Mouse (Mus musculus) macrophage (primary cell): Measurements from ENCODE around the gene Fbxo17. TPM values are rescaled to one million over a fixed set of nuclear protein-coding genes. Genes with fewer than 3 reads are reported as not detected.
A peak's percentile ranks its signal among the peaks of the same experiment; 100 is the strongest.

ENCODE experiments used
- H3K27ac ChIP-seq: fragments of 350-480 bp; formaldehyde crosslinking; 2 replicates; pipeline ENCODE4 v1.9.0; 2021
- H3K36me3 ChIP-seq: fragments of 350-480 bp; formaldehyde crosslinking; 2 replicates; pipeline ENCODE4 v1.9.0; 2021; ENCODE audit errors: inconsistent target
- H3K4me3 ChIP-seq: fragments of 350-480 bp; formaldehyde crosslinking; 2 replicates; pipeline ENCODE4 v1.9.0; 2021; ENCODE audit errors: inconsistent target
- H3K79me2 ChIP-seq: fragments of 350-480 bp; formaldehyde crosslinking; 2 replicates; pipeline ENCODE4 v1.9.0; 2021; ENCODE audit errors: inconsistent target
- WGBS: methylation state at CpG from one replicate; pipeline ENCODE4 v1.1.7; 2026; ENCODE audit warnings: inconsistent platforms; ENCODE audit not compliant: missing documents; 5-methylcytosine and 5-hydroxymethylcytosine counted together
- polyA plus RNA-seq: library from polyadenylated mRNA; stranded (reverse); fragments of 250-400 nt; gene quantifications from 3 replicates; pipeline ENCODE4 v1.2.4, GENCODE M21; 2018; ENCODE audit warnings: inconsistent platforms

Fbxo17 gene
- polyA plus RNA-seq, 1 experiment from 2014 or later = 0.09 TPM

- no peaks in the 10 kb centered on the region for H3K36me3 ChIP-seq
- no peak overlapping the region; the same call in 1 of the 2 replicates for H3K4me3 ChIP-seq
- WGBS = 30% methylated on average over 57 of the region's 58 CpGs
- H3K79me2 ChIP-seq = no peaks in the 10 kb centered on the region
- no peak overlapping the region for H3K27ac ChIP-seq
These were observed 15.9 kb downstream of the Fbxo17 start for GRCm38 (mm10) chr7:28732341-28733142.

GRCm38 (mm10) chr7:28733211-28733610 lies 16.6 kb downstream of the Fbxo17 start:
- WGBS = 35% methylated on average over 11 of the region's 11 CpGs

GRCm38 (mm10) chr7:28735701-28736100 lies 19.1 kb downstream of the Fbxo17 start:
- Histone ChIP-seq H3K36me3 (no peaks in the 10 kb centered on the region), H3K79me2 (no peaks in the 10 kb centered on the region), H3K27ac (no peak overlapping the region), H3K4me3 (no peak overlapping the region)
- 88% methylated on average over 6 of the region's 6 CpGs for WGBS

More at GRCm38 (mm10) chr7:28733211-28733610, 16.6 kb downstream of the Fbxo17 start:
- Histone ChIP-seq H3K27ac (no peak overlapping the region), H3K36me3 (no peaks in the 10 kb centered on the region), H3K4me3 (no peak overlapping the region; the same call in 1 of the 2 replicates), H3K79me2 (no peaks in the 10 kb centered on the region)

GRCm38 (mm10) chr7:28739829-28740228 lies 23.2 kb downstream of the Fbxo17 start:
- Histone ChIP-seq H3K36me3 (no peaks in the 10 kb centered on the region), H3K4me3 (no peak overlapping the region), H3K79me2 (no peaks in the 10 kb centered on the region), H3K27ac (no peak overlapping the region)
- 90% methylated on average over 21 of the region's 21 CpGs for WGBS

- H3K36me3 ChIP-seq = no peaks in the 10 kb centered on the region
- peak overlapping the region; percentile 83 for H3K27ac ChIP-seq
- no peaks in the 10 kb centered on the region for H3K79me2 ChIP-seq
- WGBS = 36% methylated on average over 9 of the region's 9 CpGs
- peak overlapping the region; percentile 97 for H3K4me3 ChIP-seq
These were observed 24.3 kb downstream of the Fbxo17 start for GRCm38 (mm10) chr7:28740949-28741348.

- H3K36me3 ChIP-seq = no peaks in the 10 kb centered on the region
- no peaks in the 10 kb centered on the region for H3K79me2 ChIP-seq
- H3K27ac ChIP-seq = peak overlapping the region; percentile 83
- WGBS = under 1% methylated on average over 13 of the region's 13 CpGs
- H3K4me3 ChIP-seq = peak overlapping the region; percentile 97
These were observed 24.7 kb downstream of the Fbxo17 start for GRCm38 (mm10) chr7:28741368-28741708.

GRCm38 (mm10) chr7:28741709-28742438 lies 25.3 kb downstream of the Fbxo17 start, which contains the start of the genes Mrps12 and Sars2:
TSS of gene Mrps12 (minus strand) at chr7:28741820.
TSS of gene Sars2 (plus strand) at chr7:28741992.
- Histone ChIP-seq H3K4me3 (peak within 1 kb of the TSS; percentile 97), H3K36me3 (no peaks in the 10 kb centered on the region)
- WGBS = under 1% methylated on average over 37 of the region's 39 CpGs

GRCm38 (mm10) chr7:28749935-28750334 lies 33.3 kb downstream of the Fbxo17 start:
- H3K36me3 ChIP-seq = no peaks in the 10 kb centered on the region
- no peak overlapping the region for H3K4me3 ChIP-seq
- H3K79me2 ChIP-seq = no peaks in the 10 kb centered on the region
- 97% methylated on average over 7 of the region's 7 CpGs for WGBS
- H3K27ac ChIP-seq = no peak overlapping the region

More at GRCm38 (mm10) chr7:28741709-28742438, 25.3 kb downstream of the Fbxo17 start, which contains the start of the genes Mrps12 and Sars2:
- Histone ChIP-seq H3K27ac (peak within 1 kb of the TSS; percentile 83), H3K79me2 (no peaks in the 10 kb centered on the region)

GRCm38 (mm10) chr7:28756079-28756478 lies 39.5 kb downstream of the Fbxo17 start, which contains the start of gene Ccer2:
TSS of gene Ccer2 (plus strand) at chr7:28756174.
- H3K79me2 ChIP-seq = no peaks in the 10 kb centered on the region
- no peak within 1 kb of the TSS for H3K27ac ChIP-seq
- 11% methylated on average over 17 of the region's 17 CpGs for WGBS
- H3K4me3 ChIP-seq = no peak within 1 kb of the TSS
- peaks cover 30% of the 10 kb centered on the region for H3K36me3 ChIP-seq

- WGBS = 93% methylated on average over 13 of the region's 13 CpGs
- peaks cover 50% of the 10 kb centered on the region for H3K36me3 ChIP-seq
These were observed 42.0 kb downstream of the Fbxo17 start for GRCm38 (mm10) chr7:28758623-28759022.

GRCm38 (mm10) chr7:28761907-28762306 lies 45.3 kb downstream of the Fbxo17 start:
- Histone ChIP-seq H3K4me3 (no peak overlapping the region), H3K36me3 (peaks cover 50% of the 10 kb centered on the region), H3K27ac (no peak overlapping the region), H3K79me2 (peaks cover 36% of the 10 kb centered on the region)
- 97% methylated on average over 9 of the region's 9 CpGs for whole genome bisulfite sequencing

More at GRCm38 (mm10) chr7:28758623-28759022, 42.0 kb downstream of the Fbxo17 start:
- Histone ChIP-seq H3K4me3 (no peak overlapping the region), H3K79me2 (peaks cover 11% of the 10 kb centered on the region; the same call in 1 of the 2 replicates), H3K27ac (no peak overlapping the region)

- peak overlapping the region; percentile 78 for H3K4me3 ChIP-seq
- peaks cover 29% of the 10 kb centered on the region for H3K36me3 ChIP-seq
- H3K27ac ChIP-seq = peak overlapping the region; percentile 49
- WGBS = 26% methylated on average over 5 of the region's 6 CpGs
- H3K79me2 ChIP-seq = peaks cover 69% of the 10 kb centered on the region
These were observed 48.6 kb downstream of the Fbxo17 start for GRCm38 (mm10) chr7:28765211-28765610.

- H3K27ac ChIP-seq = peak within 1 kb of the TSS; percentile 49
- peaks cover 81% of the 10 kb centered on the region for H3K79me2 ChIP-seq
- H3K4me3 ChIP-seq = peak within 1 kb of the TSS; percentile 78
- WGBS = 0% methylated on average over 45 of the region's 45 CpGs
- H3K36me3 ChIP-seq = peaks cover 18% of the 10 kb centered on the region
These were observed 49.7 kb downstream of the Fbxo17 start, which contains the start of gene Sirt2 for GRCm38 (mm10) chr7:28766173-28766879. TSS of gene Sirt2 (plus strand) at chr7:28766735.

- Histone ChIP-seq H3K36me3 (peaks cover 12% of the 10 kb centered on the region), H3K79me2 (peaks cover 86% of the 10 kb centered on the region), H3K4me3 (peak overlapping the region; percentile 78), H3K27ac (peak overlapping the region; percentile 36)
- 4% methylated on average over 14 of the region's 14 CpGs for WGBS
These were observed 50.3 kb downstream of the Fbxo17 start for GRCm38 (mm10) chr7:28766910-28767309.
